Mouse (Mus musculus) left cerebral cortex, adult 18-20 months (tissue): ENCODE data around the gene Atp2b2. TPM values are rescaled to one million over a fixed set of nuclear protein-coding genes. Genes with fewer than 3 reads are reported as not detected.

Experiments used
- DNase-seq, 2 experiments: peaks; one replicate each; pipeline ENCODE4 v3.0.0; 2021 to 2022; ENCODE audit warnings: low spot score in 2 of 2, mixed read lengths in 1 of 2
- total RNA-seq, 2 experiments: library from RNA; stranded (reverse); gene quantifications; 2 replicates each; pipeline ENCODE4 v1.2.3; 2021

Atp2b2 gene
- total RNA-seq, 2 experiments from 2014 or later = 569 to 617 TPM

GRCm38 (mm10) chr6:114013801-114014200 lies 28.6 kb downstream of the Atp2b2 start:
- DNase-seq = no peak

- DNase-seq = no peak
These were observed 29.6 kb downstream of the Atp2b2 start for GRCm38 (mm10) chr6:114012834-114013233.

- DNase-seq = no peak
These were observed 30.4 kb downstream of the Atp2b2 start for GRCm38 (mm10) chr6:114011976-114012375.

GRCm38 (mm10) chr6:114003796-114004195 lies 38.6 kb downstream of the Atp2b2 start:
- no peak for DNase-seq

- DNase-seq = no peak
These were observed 41.5 kb downstream of the Atp2b2 start for GRCm38 (mm10) chr6:114000928-114001327.

- no peak for DNase-seq
These were observed 42.1 kb downstream of the Atp2b2 start for GRCm38 (mm10) chr6:114000304-114000703.

GRCm38 (mm10) chr6:113998413-113998812 lies 44.0 kb downstream of the Atp2b2 start:
- DNase-seq = peak in 1 of 2 experiments; percentile 25

GRCm38 (mm10) chr6:113994176-113994575 lies 48.2 kb downstream of the Atp2b2 start:
- no peak for DNase-seq

GRCm38 (mm10) chr6:113992101-113992500 lies 50.3 kb downstream of the Atp2b2 start:
- DNase-seq = no peak

- DNase-seq = peak; percentile 80 to 85
These were observed 50.9 kb downstream of the Atp2b2 start for GRCm38 (mm10) chr6:113991482-113991881.

GRCm38 (mm10) chr6:113990044-113990443 lies 52.4 kb downstream of the Atp2b2 start:
- no peak for DNase-seq

GRCm38 (mm10) chr6:113988521-113988920 lies 53.9 kb downstream of the Atp2b2 start:
- no peak for DNase-seq

GRCm38 (mm10) chr6:113986671-113987070 lies 55.7 kb downstream of the Atp2b2 start:
- no peak for DNase-seq

GRCm38 (mm10) chr6:113978673-113979072 lies 63.7 kb downstream of the Atp2b2 start:
- no peak for DNase-seq

GRCm38 (mm10) chr6:113978091-113978650 lies 64.2 kb downstream of the Atp2b2 start:
- DNase-seq = no peak

- no peak for DNase-seq
These were observed 71.5 kb downstream of the Atp2b2 start for GRCm38 (mm10) chr6:113970900-113971299.

GRCm38 (mm10) chr6:113970464-113970863 lies 71.9 kb downstream of the Atp2b2 start:
- peak in 1 of 2 experiments; percentile 60 for DNase-seq

GRCm38 (mm10) chr6:113969751-113970150 lies 72.7 kb downstream of the Atp2b2 start:
- DNase-seq = no peak

- no peak for DNase-seq
These were observed 79.6 kb downstream of the Atp2b2 start for GRCm38 (mm10) chr6:113962811-113963210.

GRCm38 (mm10) chr6:113961658-113962057 lies 80.8 kb downstream of the Atp2b2 start:
- no peak for DNase-seq

GRCm38 (mm10) chr6:113959336-113959735 lies 83.1 kb downstream of the Atp2b2 start:
- no peak for DNase-seq

- no peak for DNase-seq
These were observed 83.7 kb downstream of the Atp2b2 start for GRCm38 (mm10) chr6:113958714-113959113.

GRCm38 (mm10) chr6:113958003-113958402 lies 84.4 kb downstream of the Atp2b2 start:
- DNase-seq = no peak
